Mouse (Mus musculus) lung, embryonic 16.5 days (tissue): Measurements from ENCODE around the gene Sirt7. TPM values are rescaled to one million over a fixed set of nuclear protein-coding genes. Genes with fewer than 3 reads are reported as not detected.

Experiments
- ATAC-seq: fragments of 200-750 bp; cut with Nextera tagmentation; 2 replicates; pipeline ENCODE4 v1.8.0; 2017; ENCODE audit warnings: low read depth, mild to moderate bottlenecking, moderate library complexity
- H3K27ac ChIP-seq: fragments of 300-500 bp; sonication (generic); 2 replicates; pipeline ENCODE4 v1.5.1; 2014; ENCODE audit warnings: mild to moderate bottlenecking, control low read depth, low read length
- H3K27me3 ChIP-seq: fragments of 300-500 bp; sonication (generic); 2 replicates; pipeline ENCODE4 v1.6.1; 2014; ENCODE audit warnings: low read depth, low read length, mixed read lengths; ENCODE audit not compliant: control insufficient read depth, insufficient read depth
- H3K36me3 ChIP-seq: fragments of 300-500 bp; sonication (generic); 2 replicates; pipeline ENCODE4 v1.6.1; 2014; ENCODE audit warnings: low read length; ENCODE audit not compliant: control insufficient read depth, insufficient read depth
- H3K4me1 ChIP-seq: fragments of 300-500 bp; sonication (generic); replicated peaks from 2 replicates; pipeline ENCODE4 v1.6.1; 2014; ENCODE audit warnings: low read length, mixed read lengths; ENCODE audit not compliant: control insufficient read depth, insufficient read depth
- H3K4me2 ChIP-seq: fragments of 300-500 bp; sonication (generic); 2 replicates; pipeline ENCODE4 v1.6.1; 2014; ENCODE audit warnings: low read depth, low read length, control low read depth
- H3K4me3 ChIP-seq: fragments of 300-500 bp; sonication (generic); 2 replicates; pipeline ENCODE4 v1.5.1; 2014; ENCODE audit warnings: mild to moderate bottlenecking, low read length, control low read depth
- H3K9ac ChIP-seq: fragments of 300-500 bp; sonication (generic); 2 replicates; pipeline ENCODE4 v1.6.1; 2014; ENCODE audit warnings: low read length, control low read depth
- H3K9me3 ChIP-seq: fragments of 300-500 bp; sonication (generic); 2 replicates; pipeline ENCODE4 v1.6.1; 2016; ENCODE audit warnings: low read length; ENCODE audit not compliant: control insufficient read depth
- WGBS: fragments of 180-500 bp; shearing (Covaris S2); extraction: QIAGEN DNeasy Blood & Tissue Kit; methylation state at CpG from one replicate; pipeline ENCODE4 v1.1.7; 2014; 5-methylcytosine and 5-hydroxymethylcytosine counted together
- polyA plus RNA-seq: library from polyadenylated mRNA; unstranded; fragments of >200 nt; fragmentation: Nextera tagmentation; extraction: Ambion mirVana; gene quantifications from 2 replicates; pipeline ENCODE4 v1.2.1, GENCODE M21; 2015

Gene Sirt7
- polyA plus RNA-seq, 1 experiment from 2014 or later, result 32.5 TPM

DNA sequence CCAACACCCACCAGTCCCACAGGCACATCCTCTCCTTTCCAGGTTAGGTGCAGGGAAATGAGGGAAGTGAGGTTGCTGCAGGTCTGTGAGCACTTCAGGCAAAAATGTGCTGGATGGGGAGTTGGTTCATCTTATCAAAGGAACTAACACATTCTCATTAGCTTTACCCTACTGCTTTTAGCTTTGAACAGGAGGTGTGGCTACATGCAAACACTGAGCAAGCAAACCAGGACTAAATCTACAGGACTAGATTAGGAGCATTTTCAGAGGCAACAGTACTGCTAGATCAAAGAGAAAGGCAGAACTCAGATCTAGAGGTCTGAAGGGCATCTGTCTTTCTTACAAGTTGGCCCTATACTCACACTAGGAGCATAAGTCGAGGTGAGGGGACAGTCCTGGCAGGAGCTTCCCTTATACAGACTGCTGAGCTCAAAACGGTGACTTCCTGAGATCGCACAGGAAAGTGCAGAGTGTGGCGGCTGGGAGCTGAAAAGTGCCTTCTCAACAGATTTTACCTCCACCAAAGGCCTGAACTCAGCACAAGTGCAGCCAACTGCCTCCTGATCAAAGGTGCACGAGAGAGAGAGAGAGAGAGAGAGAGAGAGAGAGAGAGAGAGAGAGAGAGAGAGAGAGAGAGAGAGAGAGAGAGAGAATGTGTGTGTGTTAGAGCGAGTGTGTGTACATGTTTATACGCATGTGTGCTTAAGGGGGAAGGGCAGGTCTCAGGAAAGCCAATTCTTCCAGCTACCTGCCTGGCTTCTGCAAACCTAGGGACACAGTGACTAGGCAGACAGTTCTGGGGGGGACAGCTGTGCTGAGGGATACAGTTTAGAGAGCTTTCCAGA, 6.1 kb upstream of the Sirt7 start:
- Histone ChIP-seq H3K4me3 (no peak overlapping the region), H3K9me3 (no peaks in the 10 kb centered on the region), H3K4me1 (peaks cover 30% of the 10 kb centered on the region), H3K27ac (peak overlapping the region; percentile 20; the same call in 1 of the 2 replicates), H3K9ac (peak overlapping the region; percentile 4), H3K27me3 (no peaks in the 10 kb centered on the region), H3K4me2 (peak overlapping the region; percentile 92; the same call in 1 of the 2 replicates), H3K36me3 (peaks cover 12% of the 10 kb centered on the region)
- 26% methylated on average over 7 of the region's 7 CpGs for WGBS
- no peak for ATAC-seq

DNA sequence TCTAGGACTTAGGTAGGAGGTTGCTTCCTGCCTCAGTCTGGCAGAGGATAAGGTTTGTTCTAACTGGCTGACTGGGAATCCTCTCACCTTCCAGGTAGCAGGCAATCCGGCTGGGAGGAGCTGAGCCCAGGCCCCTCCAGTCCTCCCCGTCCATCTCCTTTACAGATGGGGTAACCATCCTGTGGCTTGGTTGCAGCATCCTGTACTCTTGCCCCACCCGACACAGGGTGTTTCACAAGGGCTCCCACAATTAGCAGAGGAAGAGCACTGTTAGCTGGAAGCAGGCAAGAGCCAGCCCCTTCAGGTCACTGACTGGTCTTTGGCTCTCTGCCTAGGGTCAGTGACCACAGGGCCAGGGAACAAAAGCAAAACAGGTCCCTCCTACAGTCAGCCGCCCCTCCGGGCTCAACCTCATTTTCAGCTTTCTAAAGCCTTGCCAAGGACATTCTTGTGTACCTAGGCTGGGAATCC, 5.4 kb upstream of the Sirt7 start:
- no peaks in the 10 kb centered on the region for H3K27me3 ChIP-seq
- no peaks in the 10 kb centered on the region for H3K9me3 ChIP-seq
- WGBS, result 45% methylated on average over 5 of the region's 5 CpGs
- H3K4me3 ChIP-seq, result no peak overlapping the region
- no peak for ATAC-seq
- H3K27ac ChIP-seq, result peak overlapping the region; percentile 24; the same call in 1 of the 2 replicates
- H3K4me1 ChIP-seq, result peaks cover 32% of the 10 kb centered on the region
- peak overlapping the region; percentile 4 for H3K9ac ChIP-seq
- peak overlapping the region; percentile 19 for H3K4me2 ChIP-seq
- H3K36me3 ChIP-seq, result peaks cover 12% of the 10 kb centered on the region

DNA sequence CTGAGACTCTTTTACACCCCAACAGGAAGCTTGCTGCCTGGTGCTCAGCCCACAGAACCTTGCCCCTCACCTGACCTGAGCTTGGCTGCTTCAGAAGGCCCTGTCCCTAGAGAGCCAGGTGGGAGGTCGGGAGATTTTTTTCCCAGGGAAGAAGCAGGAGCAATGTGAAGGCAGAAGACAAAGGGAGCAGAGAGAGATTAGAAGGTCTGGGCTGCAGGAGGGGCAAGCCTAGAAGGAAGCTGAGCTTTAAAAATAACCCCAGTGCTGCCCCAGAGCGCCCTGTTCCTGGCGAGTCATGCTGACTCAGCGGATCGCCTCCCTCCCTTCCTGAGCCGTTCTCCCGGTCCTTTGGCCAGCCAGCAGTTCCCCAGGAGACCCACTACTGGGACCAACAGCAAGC, 4.9 kb upstream of the Sirt7 start:
- peak overlapping the region; percentile 24; the same call in 1 of the 2 replicates for H3K27ac ChIP-seq
- H3K36me3 ChIP-seq, result peaks cover 12% of the 10 kb centered on the region
- H3K4me1 ChIP-seq, result peaks cover 36% of the 10 kb centered on the region
- H3K4me2 ChIP-seq, result peak overlapping the region; percentile 19
- WGBS, result 29% methylated on average over 7 of the region's 7 CpGs
- no peak for ATAC-seq
- peak overlapping the region; percentile 4 for H3K9ac ChIP-seq
- no peak overlapping the region for H3K4me3 ChIP-seq
- H3K27me3 ChIP-seq, result no peaks in the 10 kb centered on the region
- H3K9me3 ChIP-seq, result no peaks in the 10 kb centered on the region

DNA sequence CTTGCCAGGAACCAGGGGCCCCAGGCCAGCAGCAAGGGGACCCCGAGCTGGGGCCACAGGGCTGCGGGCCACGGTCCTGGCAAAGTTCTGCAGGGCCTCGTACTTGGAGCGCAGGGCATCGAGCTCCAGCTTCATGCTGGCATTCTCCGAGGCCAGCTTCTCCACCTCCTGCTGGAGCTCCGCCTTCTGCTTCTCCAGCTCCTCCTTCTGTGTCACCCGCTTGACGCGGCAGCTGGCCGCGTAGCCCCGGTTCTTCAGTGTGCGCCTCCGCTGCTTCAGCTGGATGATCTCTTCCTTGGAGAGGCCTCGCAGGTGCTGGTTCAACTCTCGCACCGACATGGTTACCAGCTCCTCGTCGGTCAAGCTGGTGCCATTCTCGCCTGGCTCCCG, 4.3 kb upstream of the Sirt7 start:
- WGBS, result 82% methylated on average over 23 of the region's 23 CpGs
- peaks cover 12% of the 10 kb centered on the region for H3K36me3 ChIP-seq
- ATAC-seq, result no peak
- H3K27ac ChIP-seq, result no peak overlapping the region
- H3K4me3 ChIP-seq, result no peak overlapping the region
- H3K27me3 ChIP-seq, result no peaks in the 10 kb centered on the region
- no peaks in the 10 kb centered on the region for H3K9me3 ChIP-seq
- H3K4me1 ChIP-seq, result peaks cover 37% of the 10 kb centered on the region
- peak overlapping the region; percentile 19; the same call in 1 of the 2 replicates for H3K4me2 ChIP-seq
- H3K9ac ChIP-seq, result no peak overlapping the region

DNA sequence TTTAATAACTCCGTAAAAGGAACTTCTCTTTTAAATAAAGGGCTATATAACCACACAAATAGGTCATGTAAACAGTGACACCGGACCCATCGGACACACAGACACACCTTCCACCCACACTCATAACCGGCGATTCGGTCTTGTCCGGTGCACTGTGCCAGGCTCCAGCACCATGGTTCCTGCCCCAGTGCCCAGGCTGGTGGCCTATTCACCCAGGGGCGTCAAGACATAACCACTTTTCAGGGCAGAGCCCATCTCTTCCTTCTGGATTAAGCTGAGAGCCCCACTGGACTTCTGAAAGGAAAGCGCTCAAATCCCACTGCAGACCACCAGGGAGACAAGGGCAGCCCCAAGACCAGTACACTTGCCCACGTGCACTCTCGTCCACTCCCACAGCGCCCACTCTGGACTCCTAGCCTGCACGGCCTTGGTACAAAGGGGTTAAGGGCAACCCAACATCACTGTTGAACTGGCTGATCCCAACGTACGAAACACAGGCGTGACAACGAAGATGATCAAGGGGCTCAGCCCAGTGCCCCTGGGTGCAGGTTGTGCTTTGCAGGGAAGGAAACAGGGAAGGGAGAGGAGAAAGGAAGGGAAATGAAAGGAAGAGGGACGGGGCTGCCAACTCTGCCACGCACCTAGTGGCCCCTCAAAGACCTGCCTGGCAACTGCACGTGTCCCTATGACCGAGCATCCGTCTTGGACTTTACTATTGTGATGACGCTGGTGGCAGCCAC, 3.7 kb upstream of the Sirt7 start:
- H3K27ac ChIP-seq, result no peak overlapping the region
- H3K4me3 ChIP-seq, result no peak overlapping the region
- 88% methylated on average over 23 of the region's 23 CpGs for WGBS
- ATAC-seq, result no peak
- no peak overlapping the region for H3K9ac ChIP-seq
- H3K27me3 ChIP-seq, result no peaks in the 10 kb centered on the region
- H3K9me3 ChIP-seq, result no peaks in the 10 kb centered on the region
- H3K4me2 ChIP-seq, result no peak overlapping the region
- H3K4me1 ChIP-seq, result peaks cover 39% of the 10 kb centered on the region
- H3K36me3 ChIP-seq, result peaks cover 12% of the 10 kb centered on the region

DNA sequence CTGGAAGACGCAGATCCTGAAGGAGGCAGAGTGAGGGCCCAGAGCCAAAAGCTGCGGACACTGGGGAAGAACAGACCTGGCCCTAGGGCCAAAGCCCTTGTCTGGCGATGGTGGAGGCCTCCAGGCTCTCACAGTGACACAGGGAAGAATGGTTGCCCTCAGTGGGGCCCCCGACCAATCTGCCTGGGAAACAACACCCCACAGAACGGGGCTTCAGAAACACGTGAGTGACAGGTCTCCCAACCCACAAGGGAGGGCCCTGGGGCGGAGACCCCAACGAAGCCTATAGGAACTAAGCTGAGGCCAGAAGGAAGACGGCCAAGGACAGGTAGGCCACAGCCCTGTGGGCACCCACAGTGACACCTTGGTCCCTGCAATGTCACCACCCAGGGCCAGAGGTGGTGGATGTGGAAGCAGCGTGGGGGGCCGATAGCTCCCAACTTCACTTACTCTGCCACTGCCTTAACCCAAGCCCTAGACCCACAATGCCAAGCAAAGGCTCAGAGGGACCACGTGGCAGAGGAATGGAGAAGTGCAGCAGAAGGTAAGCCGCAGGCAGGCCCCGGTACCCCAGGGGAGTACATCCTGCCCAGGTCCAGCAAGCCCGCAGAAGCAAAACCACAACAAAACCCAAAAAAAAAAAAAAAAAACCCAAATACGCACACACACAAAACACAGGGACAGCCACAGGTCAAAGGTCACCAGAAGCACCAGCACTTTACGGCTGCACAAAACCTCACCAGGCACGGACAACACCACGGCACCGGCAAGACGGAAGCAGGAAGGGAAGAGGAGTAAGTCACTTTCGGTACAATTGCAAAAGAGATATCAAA, 2.6 kb upstream of the Sirt7 start:
- no peak overlapping the region for H3K4me2 ChIP-seq
- H3K9ac ChIP-seq, result no peak overlapping the region

DNA sequence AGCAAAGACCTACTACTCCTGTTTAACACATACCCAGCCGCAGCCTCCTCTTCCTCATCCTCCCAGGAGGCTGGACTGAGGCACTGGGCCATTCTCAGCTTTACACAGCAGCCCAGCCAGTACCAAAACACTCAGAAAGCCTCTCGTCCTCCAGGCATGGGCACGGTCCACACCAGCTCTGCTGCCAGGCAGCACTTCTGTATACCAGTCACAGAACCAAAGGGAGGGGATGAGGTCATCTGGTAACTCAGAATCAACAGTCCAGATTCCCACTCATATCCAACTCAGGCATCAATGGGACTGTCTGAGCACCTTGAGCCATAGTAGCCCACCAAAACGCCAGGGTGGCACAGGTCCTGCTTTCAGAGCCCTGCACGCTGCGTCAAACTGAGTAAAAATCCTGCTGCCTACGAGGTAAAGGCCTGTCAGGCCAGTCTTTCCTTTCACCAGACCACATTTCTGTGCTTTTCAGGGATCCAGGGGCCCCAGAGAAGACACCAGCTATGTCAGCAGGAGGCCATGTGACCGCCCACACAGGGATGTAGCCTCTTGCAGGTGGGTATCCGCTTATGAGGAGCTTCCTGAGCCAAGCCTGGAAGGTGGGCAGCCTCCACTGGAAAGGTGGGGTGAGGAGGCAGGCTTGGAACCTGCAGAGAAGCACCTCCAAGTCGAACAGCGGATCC, 1.9 kb upstream of the Sirt7 start:
- H3K4me2 ChIP-seq, result no peak overlapping the region
- H3K27ac ChIP-seq, result no peak overlapping the region
- 85% methylated on average over 11 of the region's 11 CpGs for WGBS
- H3K4me3 ChIP-seq, result no peak overlapping the region
- H3K36me3 ChIP-seq, result peaks cover 19% of the 10 kb centered on the region
- ATAC-seq, result no peak
- no peaks in the 10 kb centered on the region for H3K9me3 ChIP-seq
- H3K9ac ChIP-seq, result no peak overlapping the region
- peaks cover 36% of the 10 kb centered on the region for H3K4me1 ChIP-seq
- no peaks in the 10 kb centered on the region for H3K27me3 ChIP-seq

More for the DNA sequence above, 2.6 kb upstream of the Sirt7 start:
- Histone ChIP-seq H3K4me1 (peaks cover 41% of the 10 kb centered on the region), H3K27ac (no peak overlapping the region), H3K36me3 (peaks cover 15% of the 10 kb centered on the region), H3K9me3 (no peaks in the 10 kb centered on the region), H3K4me3 (no peak overlapping the region), H3K27me3 (no peaks in the 10 kb centered on the region)
- WGBS, result 75% methylated on average over 22 of the region's 22 CpGs
- no peak for ATAC-seq

DNA sequence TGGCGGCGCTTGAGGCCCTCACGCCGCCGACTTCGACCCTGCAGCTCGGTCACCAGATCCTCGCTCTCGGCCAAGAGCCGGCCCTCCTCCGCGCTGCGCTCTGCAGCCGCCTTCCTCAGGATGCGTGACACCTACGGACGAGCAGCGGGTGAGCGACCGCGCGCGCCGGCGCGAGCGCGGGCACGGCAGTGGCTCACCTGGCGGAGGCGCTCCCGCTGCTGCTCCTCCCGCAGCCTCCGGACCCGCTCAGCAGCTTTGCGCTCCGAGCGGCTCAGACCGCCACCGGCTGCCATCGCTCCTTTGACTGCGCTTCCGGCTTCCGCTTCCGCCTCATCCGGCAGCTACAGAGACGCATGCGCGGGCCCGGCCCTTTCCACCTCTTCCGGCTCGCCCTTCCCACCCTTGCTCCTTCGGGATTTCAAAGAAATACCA, 344 bp downstream of the Sirt7 start:
- ATAC-seq, result peak; percentile 89
- peak overlapping the region; percentile 84 for H3K27ac ChIP-seq
- H3K4me2 ChIP-seq, result peak overlapping the region; percentile 85
- under 1% methylated on average over 51 of the region's 53 CpGs for WGBS
- peaks cover 31% of the 10 kb centered on the region for H3K36me3 ChIP-seq
- peak overlapping the region; percentile 77 for H3K9ac ChIP-seq
- H3K4me3 ChIP-seq, result peak overlapping the region; percentile 99
- peaks cover 15% of the 10 kb centered on the region for H3K4me1 ChIP-seq
- H3K9me3 ChIP-seq, result no peaks in the 10 kb centered on the region
- no peaks in the 10 kb centered on the region for H3K27me3 ChIP-seq
